Mouse (Mus musculus): ENCODE measurements around the gene N4bp2l1. TPM values are rescaled to one million over a fixed set of nuclear protein-coding genes. Genes with fewer than 3 reads are reported as not detected.
"Not testable (repeated sequence)": the region's sequence is repeated elsewhere in the genome, so short reads cannot be mapped to it uniquely, and the experiment has no call there.

N4bp2l1 gene
- 14.5 and 16.7 TPM in 2 replicates for polyA plus RNA-seq (2015; fragmentation: Nextera tagmentation; extraction: Ambion mirVana)

DNA sequence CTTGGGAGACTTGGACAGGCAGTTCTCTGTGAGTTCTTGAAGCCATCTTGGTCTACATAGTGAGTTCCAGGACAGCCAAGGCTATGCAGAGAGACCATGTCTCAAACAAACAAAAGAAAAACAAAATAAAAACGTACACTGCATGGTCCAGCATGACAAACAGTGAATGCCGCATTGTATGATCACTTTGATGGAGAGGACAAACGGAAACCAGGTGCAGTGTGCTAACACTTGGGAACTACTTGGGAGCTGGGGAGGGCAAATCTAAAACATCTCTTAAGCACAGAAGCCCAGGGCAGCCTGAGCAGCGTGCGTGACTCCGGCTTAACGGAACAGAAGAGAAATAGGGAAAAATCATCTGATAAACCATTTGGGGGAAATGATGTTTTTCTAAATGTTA, at the start of gene N4bp2l1:
TSS of gene N4bp2l1 (minus strand) at position 101 of the 400 bp plus-strand sequence.
- ATAC-seq (replicated peaks): no peak
- Histone ChIP-seq H3K27ac (no peak within 1 kb of the TSS), H3K4me2 (no peak within 1 kb of the TSS), H3K27me3 (replicated peaks) (peaks cover 4% of the 10 kb centered on the region; the same call in 1 of the 2 replicates), H3K9me3 (no peaks in the 10 kb centered on the region), H3K4me1 (peaks cover 28% of the 10 kb centered on the region), H3K4me3 (no peak within 1 kb of the TSS), H3K9ac (no peak within 1 kb of the TSS), H3K36me3 (replicated peaks) (no peaks in the 10 kb centered on the region)
- WGBS: 89% methylated on average over 7 of the region's 7 CpGs

DNA sequence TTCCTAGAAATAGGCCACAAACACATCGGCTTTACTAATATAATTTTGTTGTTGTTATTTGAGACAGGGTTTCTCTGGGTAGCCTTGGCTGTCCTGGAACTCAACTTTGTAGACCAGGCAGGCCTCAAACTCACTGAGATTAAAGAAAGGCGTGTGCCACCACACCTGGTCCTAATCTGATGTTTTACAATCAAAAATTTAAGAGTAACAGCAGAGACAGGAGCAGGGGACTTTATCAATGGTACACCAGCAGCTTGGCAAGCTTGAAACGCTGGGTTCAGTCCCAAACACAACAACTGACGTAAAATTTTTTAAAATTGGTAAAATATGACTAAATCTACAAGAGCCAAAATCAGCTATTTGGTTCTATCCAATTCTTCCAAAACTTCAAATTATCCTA, 47.9 kb upstream of the N4bp2l1 start:
- H3K4me1 ChIP-seq: no peaks in the 10 kb centered on the region
- H3K27ac ChIP-seq: no peak overlapping the region
- no peak overlapping the region for H3K4me2 ChIP-seq
- no peak overlapping the region for H3K4me3 ChIP-seq
- 96% methylated on average over 4 of the region's 4 CpGs for WGBS
- H3K9me3 ChIP-seq: no peaks in the 10 kb centered on the region
- H3K27me3 ChIP-seq (replicated peaks): no peaks in the 10 kb centered on the region
- peaks cover 5% of the 10 kb centered on the region; the same call in 1 of the 2 replicates for H3K36me3 ChIP-seq (replicated peaks)
- ATAC-seq (replicated peaks): no peak
- no peak overlapping the region for H3K9ac ChIP-seq

DNA sequence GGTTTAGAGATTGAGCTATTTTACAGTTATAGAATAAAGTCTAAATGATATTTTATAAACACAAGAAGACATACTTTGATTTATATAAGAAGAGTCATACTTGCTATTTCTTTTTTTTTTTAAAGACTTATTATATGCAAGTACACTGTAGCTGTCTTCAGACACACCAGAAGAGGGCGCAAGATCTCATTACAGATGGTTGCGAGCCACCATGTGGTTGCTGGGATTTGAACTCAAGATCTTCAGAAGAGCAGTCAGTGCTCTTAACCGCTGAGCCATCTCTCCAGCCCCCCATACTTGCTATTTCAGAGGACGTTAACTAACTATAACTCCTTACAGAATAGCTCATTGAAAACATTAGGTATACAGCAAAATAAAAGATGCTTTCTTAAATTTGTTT, 46.4 kb upstream of the N4bp2l1 start:
- not testable (repeated sequence) for H3K4me3 ChIP-seq; H3K36me3 ChIP-seq (replicated peaks); H3K27me3 ChIP-seq (replicated peaks); H3K4me2 ChIP-seq; H3K4me1 ChIP-seq; ATAC-seq (replicated peaks); H3K9me3 ChIP-seq; H3K9ac ChIP-seq; H3K27ac ChIP-seq
- WGBS: 98% methylated on average over 4 of the region's 4 CpGs

DNA sequence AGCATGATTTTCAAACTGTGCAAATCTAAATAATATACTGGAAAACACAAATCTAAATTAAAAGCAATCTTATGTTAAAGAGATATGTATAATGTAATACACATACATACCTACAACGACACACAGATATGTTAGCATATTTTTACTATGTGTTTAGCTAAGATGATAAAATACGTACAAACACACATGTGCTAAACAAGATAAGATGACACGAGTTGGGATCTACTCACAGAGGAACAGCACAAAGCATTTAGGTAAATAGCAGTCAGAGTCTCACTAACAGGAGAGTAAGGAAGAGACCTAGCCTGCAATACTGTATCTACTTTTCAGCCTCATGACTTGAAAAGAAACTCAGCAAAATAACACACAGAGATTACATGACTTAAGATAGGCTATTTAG, 44.5 kb upstream of the N4bp2l1 start:
- H3K9me3 ChIP-seq: no peaks in the 10 kb centered on the region
- ATAC-seq (replicated peaks): no peak

DNA sequence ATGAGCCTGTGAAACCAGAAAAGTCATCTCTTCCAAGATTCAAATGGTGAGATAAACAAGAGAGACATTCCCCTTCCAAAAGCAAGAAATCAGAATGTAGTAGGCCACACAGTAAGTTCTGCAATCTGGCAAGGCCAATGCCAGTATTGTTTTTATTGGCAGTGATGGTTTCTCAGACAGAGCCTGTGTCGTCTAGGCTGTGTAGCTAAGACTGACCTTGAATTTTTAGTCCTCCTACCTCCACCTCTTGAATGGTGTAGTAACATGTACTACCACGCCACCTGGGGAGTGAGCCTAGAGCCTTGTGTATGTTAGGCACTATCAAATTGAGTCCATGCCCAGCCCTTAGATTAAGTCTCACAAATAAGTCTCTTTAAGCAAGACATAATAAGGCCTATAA, 32.7 kb upstream of the N4bp2l1 start:
- Histone ChIP-seq H3K36me3 (replicated peaks) (peaks cover 2% of the 10 kb centered on the region; the same call in 1 of the 2 replicates), H3K27me3 (replicated peaks) (no peaks in the 10 kb centered on the region), H3K4me3 (no peak overlapping the region), H3K9me3 (no peaks in the 10 kb centered on the region), H3K9ac (no peak overlapping the region), H3K4me1 (no peaks in the 10 kb centered on the region), H3K4me2 (no peak overlapping the region), H3K27ac (no peak overlapping the region)
- no peak for ATAC-seq (replicated peaks)
- WGBS: 83% methylated on average over 2 of the region's 2 CpGs

More for the DNA sequence above, 44.5 kb upstream of the N4bp2l1 start:
- Histone ChIP-seq H3K36me3 (replicated peaks) (peaks cover 7% of the 10 kb centered on the region; the same call in 1 of the 2 replicates), H3K27ac (no peak overlapping the region), H3K27me3 (replicated peaks) (no peaks in the 10 kb centered on the region), H3K4me3 (no peak overlapping the region), H3K9ac (no peak overlapping the region), H3K4me2 (no peak overlapping the region), H3K4me1 (no peaks in the 10 kb centered on the region)
- 91% methylated on average over 3 of the region's 3 CpGs for WGBS

DNA sequence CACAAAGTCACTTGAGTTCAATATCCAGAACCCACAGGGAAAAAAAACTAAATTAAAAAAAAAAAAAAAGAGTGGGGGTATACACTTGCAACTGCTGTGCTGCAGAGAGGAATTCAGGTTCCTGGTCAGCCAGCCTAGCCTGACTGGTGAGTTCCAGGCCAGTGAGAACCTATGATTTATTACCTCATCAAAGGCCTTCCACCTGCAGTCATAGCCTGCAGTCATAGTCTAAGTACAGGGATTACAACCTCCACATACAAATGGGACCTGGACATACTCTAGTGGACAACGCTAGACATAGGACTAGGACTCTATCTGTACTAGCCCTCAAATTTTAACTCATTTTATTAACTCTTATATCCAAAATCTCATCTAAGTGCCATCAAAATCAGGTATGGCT, 32.3 kb upstream of the N4bp2l1 start:
- no peak for ATAC-seq (replicated peaks)
- Histone ChIP-seq H3K9me3 (no peaks in the 10 kb centered on the region), H3K4me3 (no peak overlapping the region), H3K36me3 (replicated peaks) (peaks cover 2% of the 10 kb centered on the region; the same call in 1 of the 2 replicates), H3K27ac (no peak overlapping the region), H3K9ac (no peak overlapping the region), H3K4me2 (no peak overlapping the region), H3K27me3 (replicated peaks) (no peaks in the 10 kb centered on the region), H3K4me1 (no peaks in the 10 kb centered on the region)
- WGBS: 95% methylated on average over 1 of the region's 1 CpGs

- no peaks in the 10 kb centered on the region for H3K9me3 ChIP-seq
- H3K36me3 ChIP-seq (replicated peaks): peaks cover 2% of the 10 kb centered on the region; the same call in 1 of the 2 replicates
- 90% methylated on average over 7 of the region's 7 CpGs for WGBS
- H3K4me3 ChIP-seq: no peak overlapping the region
- no peak for ATAC-seq (replicated peaks)
- H3K4me1 ChIP-seq: no peaks in the 10 kb centered on the region
- H3K27me3 ChIP-seq (replicated peaks): no peaks in the 10 kb centered on the region
- no peak overlapping the region for H3K4me2 ChIP-seq
- H3K27ac ChIP-seq: no peak overlapping the region
- no peak overlapping the region for H3K9ac ChIP-seq
Observed at GRCm38 (mm10) chr5:150625528-150625927, 28.5 kb upstream of the N4bp2l1 start.

GRCm38 (mm10) chr5:150622792-150623191, 25.8 kb upstream of the N4bp2l1 start:
- peaks cover 2% of the 10 kb centered on the region; the same call in 1 of the 2 replicates for H3K36me3 ChIP-seq (replicated peaks)
- H3K4me3 ChIP-seq: no peak overlapping the region
- H3K9ac ChIP-seq: no peak overlapping the region
- H3K9me3 ChIP-seq: no peaks in the 10 kb centered on the region
- H3K27me3 ChIP-seq (replicated peaks): no peaks in the 10 kb centered on the region
- H3K4me1 ChIP-seq: no peaks in the 10 kb centered on the region
- no peak overlapping the region for H3K27ac ChIP-seq
- no peak for ATAC-seq (replicated peaks)
- WGBS: 38% methylated on average over 1 of the region's 1 CpGs
- H3K4me2 ChIP-seq: no peak overlapping the region

- 86% methylated on average over 3 of the region's 3 CpGs for WGBS
- H3K4me1 ChIP-seq: no peaks in the 10 kb centered on the region
- H3K9ac ChIP-seq: no peak overlapping the region
- no peak overlapping the region for H3K4me2 ChIP-seq
- no peak overlapping the region for H3K27ac ChIP-seq
- H3K4me3 ChIP-seq: no peak overlapping the region
- H3K36me3 ChIP-seq (replicated peaks): peaks cover 2% of the 10 kb centered on the region; the same call in 1 of the 2 replicates
- H3K27me3 ChIP-seq (replicated peaks): no peaks in the 10 kb centered on the region
- no peak for ATAC-seq (replicated peaks)
- H3K9me3 ChIP-seq: no peaks in the 10 kb centered on the region
Observed at GRCm38 (mm10) chr5:150621592-150621991, 24.6 kb upstream of the N4bp2l1 start.

DNA sequence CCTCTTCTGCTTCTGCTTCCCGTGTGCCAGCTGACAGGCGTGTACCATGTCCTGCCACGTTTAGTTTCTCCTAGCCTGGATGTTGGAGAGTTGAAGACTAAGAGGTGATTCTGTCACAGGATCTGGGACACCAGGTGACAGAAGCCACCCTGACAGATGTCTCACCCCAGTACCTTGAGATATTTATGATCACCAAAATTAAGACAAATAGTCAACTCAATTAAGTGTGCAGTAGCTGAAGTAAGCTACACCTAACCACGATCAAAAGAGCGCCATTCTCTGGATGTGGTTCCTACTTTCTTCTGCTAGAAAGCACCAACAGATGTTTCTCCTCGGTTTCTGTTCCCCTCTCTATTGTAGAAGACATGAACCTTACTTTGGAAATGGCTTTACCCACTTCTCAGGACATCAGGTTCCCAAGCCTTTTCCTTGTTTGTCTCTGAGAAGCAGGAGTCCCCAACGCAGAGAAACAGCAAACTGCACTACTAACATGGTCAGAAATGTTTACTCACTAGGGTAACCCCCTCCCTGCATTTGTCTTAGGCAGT, 23.7 kb upstream of the N4bp2l1 start:
- WGBS: 87% methylated on average over 7 of the region's 7 CpGs
- H3K36me3 ChIP-seq (replicated peaks): peaks cover 2% of the 10 kb centered on the region; the same call in 1 of the 2 replicates
- H3K9me3 ChIP-seq: no peaks in the 10 kb centered on the region
- no peaks in the 10 kb centered on the region for H3K27me3 ChIP-seq (replicated peaks)
- no peak overlapping the region for H3K9ac ChIP-seq
- no peak for ATAC-seq (replicated peaks)
- no peak overlapping the region for H3K4me2 ChIP-seq
- no peak overlapping the region for H3K27ac ChIP-seq
- H3K4me3 ChIP-seq: no peak overlapping the region
- no peaks in the 10 kb centered on the region for H3K4me1 ChIP-seq

DNA sequence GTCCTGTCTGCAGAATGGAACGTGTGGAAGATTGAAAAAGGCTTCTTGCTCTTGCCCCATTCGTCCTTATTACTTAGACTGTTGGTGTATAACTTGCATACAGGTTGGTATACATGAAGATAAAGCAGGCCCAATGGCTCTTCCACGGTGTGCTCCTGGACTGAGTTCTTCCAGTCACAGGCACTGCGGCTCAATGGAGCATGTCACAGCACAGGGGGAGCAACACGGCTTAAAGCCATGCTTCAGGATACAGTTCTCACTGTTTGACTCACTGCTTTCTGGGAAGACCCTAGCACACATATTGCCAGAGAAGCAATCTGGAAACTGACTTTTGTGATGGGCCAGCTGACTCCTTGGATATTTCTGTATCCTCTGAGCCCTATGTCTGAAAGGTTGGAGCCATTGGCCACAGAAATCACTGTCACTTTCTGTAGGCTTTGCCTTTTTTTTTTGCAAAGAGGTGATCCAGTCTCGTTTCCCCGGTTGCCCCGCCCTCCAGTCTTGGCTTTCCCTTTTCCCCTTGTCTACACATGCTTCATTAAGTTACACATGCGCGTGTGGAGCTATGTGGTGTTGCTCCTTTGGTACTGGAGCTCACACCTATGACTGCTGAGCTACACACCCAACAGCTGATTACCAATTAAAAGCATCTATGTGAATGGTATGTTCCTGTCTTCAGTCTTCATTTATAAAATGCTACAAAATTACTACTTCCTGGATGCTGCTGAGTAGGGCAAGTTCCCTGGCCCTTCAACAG, 21.8 kb upstream of the N4bp2l1 start:
- Histone ChIP-seq H3K9me3 (no peaks in the 10 kb centered on the region), H3K27me3 (replicated peaks) (no peaks in the 10 kb centered on the region), H3K4me3 (no peak overlapping the region), H3K4me1 (no peaks in the 10 kb centered on the region), H3K27ac (no peak overlapping the region), H3K36me3 (replicated peaks) (no peaks in the 10 kb centered on the region), H3K4me2 (no peak overlapping the region), H3K9ac (no peak overlapping the region)
- WGBS: 86% methylated on average over 10 of the region's 10 CpGs
- ATAC-seq (replicated peaks): no peak

- Histone ChIP-seq H3K9me3 (no peaks in the 10 kb centered on the region), H3K4me2 (no peak overlapping the region), H3K4me1 (no peaks in the 10 kb centered on the region), H3K9ac (no peak overlapping the region), H3K4me3 (no peak overlapping the region), H3K36me3 (replicated peaks) (no peaks in the 10 kb centered on the region), H3K27ac (no peak overlapping the region), H3K27me3 (replicated peaks) (no peaks in the 10 kb centered on the region)
- ATAC-seq (replicated peaks): no peak
- WGBS: 71% methylated on average over 3 of the region's 3 CpGs
Observed at GRCm38 (mm10) chr5:150616731-150617130, 19.7 kb upstream of the N4bp2l1 start.

DNA sequence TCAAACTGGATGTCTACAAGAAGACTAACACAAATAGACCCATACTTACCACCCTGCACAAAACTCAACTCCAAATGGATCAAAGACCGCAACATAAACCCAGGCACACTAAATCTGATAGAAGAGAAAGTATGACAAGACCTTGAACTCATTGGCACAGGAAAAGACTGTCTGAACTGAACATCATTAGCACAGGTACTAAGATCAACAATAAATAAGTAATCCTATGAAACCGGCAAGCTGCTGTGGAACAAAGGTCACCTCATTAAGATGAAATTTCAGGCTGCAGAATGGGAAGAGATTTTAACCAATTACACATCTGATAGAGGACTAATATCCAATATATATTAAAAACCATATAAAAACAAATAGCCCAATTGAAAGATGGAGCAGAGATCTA, 19.2 kb upstream of the N4bp2l1 start:
- H3K4me3 ChIP-seq: no peak overlapping the region
- H3K4me1 ChIP-seq: no peaks in the 10 kb centered on the region
- 91% methylated on average over 2 of the region's 2 CpGs for WGBS
- H3K27ac ChIP-seq: no peak overlapping the region
- H3K36me3 ChIP-seq (replicated peaks): no peaks in the 10 kb centered on the region
- H3K9ac ChIP-seq: no peak overlapping the region
- no peaks in the 10 kb centered on the region for H3K9me3 ChIP-seq
- no peak for ATAC-seq (replicated peaks)
- H3K4me2 ChIP-seq: no peak overlapping the region
- no peaks in the 10 kb centered on the region for H3K27me3 ChIP-seq (replicated peaks)

Data from midbrain, embryonic 15.5 days (tissue).